Mouse (Mus musculus): ENCODE measurements around the gene Gm49336. TPM values are rescaled to one million over a fixed set of nuclear protein-coding genes. Genes with fewer than 3 reads are reported as not detected.

Gene Gm49336
- 13.8 and 27.6 TPM in 2 replicates for polyA plus RNA-seq (2012; ENCODE audit: low replicate concordance)

DNA sequence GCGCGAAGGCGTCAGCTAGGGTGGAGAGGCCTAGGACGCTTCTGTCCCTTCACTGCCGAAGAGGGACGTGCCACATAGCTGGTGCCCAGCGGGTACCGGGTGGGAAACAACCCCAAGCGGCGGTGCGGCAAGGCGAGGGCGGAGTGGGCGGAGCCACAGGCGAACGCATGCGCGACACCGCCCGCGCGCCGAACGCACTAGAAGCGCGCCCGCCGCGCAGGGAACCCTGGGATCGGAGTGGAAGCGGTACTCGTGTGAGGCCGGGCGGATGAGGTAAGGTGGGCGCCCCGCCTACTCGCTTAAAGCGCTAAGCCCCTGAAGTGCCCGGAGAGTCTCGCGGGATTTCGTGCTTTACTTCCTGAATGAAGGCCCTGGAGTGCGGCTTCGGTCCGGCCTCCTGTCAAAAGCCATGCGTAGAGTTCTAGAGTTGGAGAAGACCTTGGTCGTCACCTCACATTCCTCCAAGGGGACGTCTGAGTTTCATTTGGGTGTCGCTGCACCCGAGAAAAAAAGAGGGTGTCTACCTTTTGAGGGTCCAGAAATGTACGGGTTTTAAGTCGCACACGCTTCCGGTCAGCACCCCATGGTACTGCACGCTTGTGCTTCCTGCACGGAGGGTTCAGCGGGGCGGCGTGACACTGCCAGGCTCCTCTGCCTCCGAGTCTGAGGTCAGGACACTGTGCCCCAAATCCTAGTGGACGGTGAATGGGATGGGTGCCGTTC, at the start of gene Gm49336, which contains the start of gene Nupl1:
TSS of gene Gm49336 (minus strand) at position 227 of the 723 bp plus-strand sequence.
TSS of gene Nupl1 (minus strand) at position 151 of the 723 bp plus-strand sequence.

DNA sequence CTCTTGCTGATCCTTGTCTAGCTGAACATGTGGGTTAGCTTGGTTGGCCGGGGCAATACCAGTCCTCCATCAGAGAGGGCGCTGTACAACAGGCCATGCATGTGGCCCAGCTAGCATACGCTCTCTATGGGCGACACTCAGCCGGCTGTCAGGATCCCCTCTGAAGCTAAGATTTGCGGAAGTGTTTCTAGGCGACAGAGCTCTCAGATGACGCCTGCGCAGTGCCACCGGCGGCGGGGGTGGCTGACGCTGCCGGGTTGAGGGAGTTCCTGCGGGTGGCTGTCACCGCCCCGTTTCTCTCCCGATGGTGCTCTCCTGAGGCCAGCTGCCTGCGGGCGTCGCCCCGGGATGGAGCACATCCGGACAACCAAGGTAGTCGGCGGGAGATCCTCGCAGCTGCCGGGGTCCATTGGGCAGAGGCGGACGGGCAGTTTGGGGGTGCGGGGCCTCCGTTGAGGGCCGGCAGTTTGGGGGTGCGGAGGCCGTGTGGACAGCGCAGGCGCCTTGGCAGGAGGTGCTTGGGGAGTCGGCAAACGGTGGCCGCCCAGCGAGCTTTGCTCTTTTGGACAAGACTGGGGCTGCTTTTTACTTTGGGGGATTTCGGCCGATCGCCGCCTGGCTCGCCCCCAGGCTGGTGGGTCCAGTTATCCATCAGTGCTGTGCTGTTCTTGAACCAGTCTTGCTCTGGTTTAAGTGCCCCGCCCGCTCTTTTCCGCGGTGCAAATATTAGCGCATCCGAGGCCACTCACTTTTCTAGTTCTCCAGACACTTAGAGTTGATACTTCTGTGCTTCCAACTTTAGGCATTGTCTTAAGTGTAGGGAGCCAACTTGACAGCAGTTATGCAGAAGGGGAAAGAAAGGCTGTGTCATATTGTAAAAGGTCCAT, 13.9 kb upstream of the Gm49336 start, which contains the start of gene Mtmr6:
TSS of gene Mtmr6 (plus strand) at position 239 of the 887 bp plus-strand sequence.

DNA sequence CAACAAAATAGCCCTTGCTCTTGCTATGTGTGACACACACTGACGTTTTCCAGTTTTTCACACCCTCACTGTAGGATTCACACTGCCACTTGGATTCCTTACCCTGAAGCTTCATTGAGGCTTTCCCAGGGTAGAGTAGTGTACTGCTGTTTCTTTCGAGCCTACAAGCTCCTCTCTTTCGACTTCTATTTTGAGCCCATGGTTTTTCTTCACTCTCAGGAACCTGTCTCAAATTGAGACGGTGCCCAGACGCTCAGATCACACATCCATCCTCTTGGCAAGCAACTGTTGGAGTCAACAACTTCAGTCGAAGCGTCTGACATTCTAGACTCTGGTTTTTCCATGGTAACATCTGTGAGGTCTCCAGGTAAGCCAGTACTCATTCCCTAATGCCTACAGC, 54.4 kb downstream of the Gm49336 start, which contains the start of gene Atp8a2:
TSS of gene Atp8a2 (minus strand) at position 296 of the 400 bp plus-strand sequence.

Other genes with a start within 250 kb of the Gm49336 start
- 0.03 TPM in 1 of 2 replicates, not detected in the other for gene Atp8a2, start 54.3 kb downstream of the Gm49336 start, polyA plus RNA-seq (2012; ENCODE audit: low replicate concordance)
- gene Nupl1, start 76 bp downstream of the Gm49336 start, polyA plus RNA-seq (2012; ENCODE audit: low replicate concordance) = not detected in 2 replicates
- gene Mtmr6, start 13.7 kb upstream of the Gm49336 start, polyA plus RNA-seq (2012; ENCODE audit: low replicate concordance) = 1.2 and 5.8 TPM in 2 replicates
- 0.08 TPM in 1 of 2 replicates, not detected in the other for gene Amer2, start 121.8 kb upstream of the Gm49336 start, polyA plus RNA-seq (2012; ENCODE audit: low replicate concordance)

All from leukemia stem cell, adult 10-12 weeks (primary cell).